Mouse (Mus musculus): ENCODE data around the gene Mis18a. TPM values are rescaled to one million over a fixed set of nuclear protein-coding genes. Genes with fewer than 3 reads are reported as not detected.
A peak's percentile ranks its signal among the peaks of the same experiment; 100 is the strongest.

Gene Mis18a
- polyA plus RNA-seq, 1 experiment from 2014 or later = 34.1 TPM

DNA sequence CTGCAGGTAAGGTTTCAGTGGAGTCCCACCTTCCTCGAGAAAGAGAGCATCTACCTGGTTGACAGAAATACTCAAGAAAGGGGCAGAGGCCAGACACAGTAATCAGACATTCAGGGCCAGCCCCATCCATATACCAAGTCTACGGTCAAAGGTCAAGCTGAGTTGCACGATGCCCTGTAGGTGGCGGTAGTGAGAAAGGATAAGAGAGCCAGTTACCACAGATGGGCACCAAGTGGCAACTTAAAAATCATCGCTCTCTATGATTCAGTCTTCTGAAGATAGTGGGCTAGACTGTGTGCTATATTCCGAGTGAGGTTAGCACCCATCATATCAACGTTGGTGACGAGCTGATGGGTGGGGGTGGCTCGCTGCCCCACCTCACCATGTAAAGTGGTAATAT, 32.5 kb downstream of the Mis18a start:
- ATAC-seq (ENCODE audit: low FRiP score, low TSS enrichment) (no peak), DNase-seq (peak; percentile 69)
- Histone ChIP-seq H3K36me3 (ENCODE audit: control insufficient read depth, insufficient read depth, low read length) (no peaks in the 10 kb centered on the region), H3K4me1 (ENCODE audit: control insufficient read depth, insufficient read depth, low read length) (no peaks in the 10 kb centered on the region), H3K4me3 (replicated peaks; ENCODE audit: low read depth, low read length) (no peak overlapping the region), H3K4me2 (ENCODE audit: low read length) (no peak overlapping the region), H3K9me3 (ENCODE audit: control insufficient read depth, low read length) (no peaks in the 10 kb centered on the region), H3K27ac (replicated peaks; ENCODE audit: low read depth, low read length) (no peak overlapping the region), H3K27me3 (ENCODE audit: control insufficient read depth, insufficient read depth, low read length) (no peaks in the 10 kb centered on the region), H3K9ac (replicated peaks; ENCODE audit: low read length) (no peak overlapping the region)
- WGBS = 71% methylated on average over 9 of the region's 9 CpGs

GRCm38 (mm10) chr16:90693625-90694024, 33.6 kb downstream of the Mis18a start:
- Histone ChIP-seq H3K4me2 (ENCODE audit: low read length) (no peak overlapping the region), H3K4me1 (ENCODE audit: control insufficient read depth, insufficient read depth, low read length) (no peaks in the 10 kb centered on the region), H3K27ac (replicated peaks; ENCODE audit: low read depth, low read length) (no peak overlapping the region), H3K36me3 (ENCODE audit: control insufficient read depth, insufficient read depth, low read length) (no peaks in the 10 kb centered on the region), H3K9me3 (ENCODE audit: control insufficient read depth, low read length) (no peaks in the 10 kb centered on the region), H3K9ac (replicated peaks; ENCODE audit: low read length) (no peak overlapping the region), H3K27me3 (ENCODE audit: control insufficient read depth, insufficient read depth, low read length) (no peaks in the 10 kb centered on the region), H3K4me3 (replicated peaks; ENCODE audit: low read depth, low read length) (no peak overlapping the region)
- 95% methylated on average over 5 of the region's 5 CpGs for WGBS
- DNase-seq (no peak), ATAC-seq (ENCODE audit: low FRiP score, low TSS enrichment) (no peak)

- Histone ChIP-seq H3K27me3 (ENCODE audit: control insufficient read depth, insufficient read depth, low read length) (no peaks in the 10 kb centered on the region), H3K9me3 (ENCODE audit: control insufficient read depth, low read length) (no peaks in the 10 kb centered on the region), H3K4me1 (ENCODE audit: control insufficient read depth, insufficient read depth, low read length) (no peaks in the 10 kb centered on the region), H3K4me3 (replicated peaks; ENCODE audit: low read depth, low read length) (no peak overlapping the region), H3K9ac (replicated peaks; ENCODE audit: low read length) (no peak overlapping the region), H3K27ac (replicated peaks; ENCODE audit: low read depth, low read length) (peak overlapping the region; percentile 32), H3K4me2 (ENCODE audit: low read length) (no peak overlapping the region), H3K36me3 (ENCODE audit: control insufficient read depth, insufficient read depth, low read length) (no peaks in the 10 kb centered on the region)
- ATAC-seq (ENCODE audit: low FRiP score, low TSS enrichment) (no peak), DNase-seq (peak; percentile 33)
- 72% methylated on average over 15 of the region's 15 CpGs for WGBS
Observed at GRCm38 (mm10) chr16:90692704-90693385, 34.4 kb downstream of the Mis18a start.

DNA sequence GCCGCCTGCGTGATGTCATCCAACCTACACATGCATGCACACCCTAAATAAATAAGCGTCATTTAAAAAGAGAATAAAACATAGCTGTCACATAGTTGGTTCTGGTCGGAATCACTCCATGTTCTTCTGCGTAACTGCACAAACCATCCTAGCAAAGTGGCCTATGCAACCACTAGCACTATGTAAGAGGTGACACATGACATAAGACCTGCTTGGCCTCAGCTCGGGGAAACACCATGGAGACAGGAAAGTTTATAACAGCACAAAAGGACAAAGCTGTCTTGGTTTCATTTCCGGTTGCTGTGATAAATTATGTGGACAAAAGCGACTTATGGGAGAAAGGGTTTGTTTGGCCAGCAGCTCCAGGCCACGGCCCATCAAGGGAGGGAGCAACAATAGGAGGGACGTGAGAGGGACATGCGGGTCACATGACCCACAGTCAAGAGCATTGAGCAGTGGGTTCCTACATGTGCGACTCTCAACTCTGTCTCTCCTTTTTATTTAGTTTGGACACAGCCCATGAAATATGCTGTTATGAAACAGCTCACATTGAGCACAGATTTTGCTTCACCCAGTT, 39.4 kb downstream of the Mis18a start:
- ATAC-seq (ENCODE audit: low FRiP score, low TSS enrichment) (no peak), DNase-seq (no peak)
- Histone ChIP-seq H3K4me2 (ENCODE audit: low read length) (no peak overlapping the region), H3K27ac (replicated peaks; ENCODE audit: low read depth, low read length) (no peak overlapping the region), H3K4me3 (replicated peaks; ENCODE audit: low read depth, low read length) (no peak overlapping the region), H3K36me3 (ENCODE audit: control insufficient read depth, insufficient read depth, low read length) (no peaks in the 10 kb centered on the region), H3K27me3 (ENCODE audit: control insufficient read depth, insufficient read depth, low read length) (no peaks in the 10 kb centered on the region), H3K4me1 (ENCODE audit: control insufficient read depth, insufficient read depth, low read length) (no peaks in the 10 kb centered on the region), H3K9me3 (ENCODE audit: control insufficient read depth, low read length) (no peaks in the 10 kb centered on the region), H3K9ac (replicated peaks; ENCODE audit: low read length) (no peak overlapping the region)
- WGBS = 82% methylated on average over 12 of the region's 12 CpGs

DNA sequence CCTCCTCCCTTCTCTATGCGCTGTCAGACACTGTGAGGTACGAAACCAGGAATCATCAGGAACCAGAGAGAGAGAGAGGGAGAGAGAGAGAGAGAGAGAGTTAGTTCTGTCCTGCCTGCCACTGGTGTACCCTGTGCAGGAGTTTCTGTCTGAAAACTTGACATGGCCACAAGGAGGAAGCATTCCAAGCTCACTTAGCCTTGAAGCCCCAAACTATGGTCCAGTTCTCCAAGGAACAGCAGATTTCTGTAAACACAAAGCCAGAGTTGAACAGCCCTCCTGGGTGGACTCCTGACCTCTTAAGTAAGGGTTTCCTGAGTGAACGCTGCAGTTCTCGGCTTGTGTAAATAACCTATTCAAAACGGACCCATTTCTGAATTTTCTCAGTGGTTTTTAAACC, 40.2 kb downstream of the Mis18a start:
- Histone ChIP-seq H3K9ac (replicated peaks; ENCODE audit: low read length) (no peak overlapping the region), H3K4me1 (ENCODE audit: control insufficient read depth, insufficient read depth, low read length) (no peaks in the 10 kb centered on the region), H3K9me3 (ENCODE audit: control insufficient read depth, low read length) (no peaks in the 10 kb centered on the region), H3K4me2 (ENCODE audit: low read length) (no peak overlapping the region), H3K36me3 (ENCODE audit: control insufficient read depth, insufficient read depth, low read length) (no peaks in the 10 kb centered on the region), H3K27ac (replicated peaks; ENCODE audit: low read depth, low read length) (no peak overlapping the region), H3K4me3 (replicated peaks; ENCODE audit: low read depth, low read length) (no peak overlapping the region), H3K27me3 (ENCODE audit: control insufficient read depth, insufficient read depth, low read length) (no peaks in the 10 kb centered on the region)
- DNase-seq (no peak), ATAC-seq (ENCODE audit: low FRiP score, low TSS enrichment) (no peak)
- 70% methylated on average over 5 of the region's 5 CpGs for WGBS

- Histone ChIP-seq H3K4me1 (ENCODE audit: control insufficient read depth, insufficient read depth, low read length) (no peaks in the 10 kb centered on the region), H3K9ac (replicated peaks; ENCODE audit: low read length) (no peak overlapping the region), H3K4me2 (ENCODE audit: low read length) (no peak overlapping the region), H3K27ac (replicated peaks; ENCODE audit: low read depth, low read length) (no peak overlapping the region), H3K9me3 (ENCODE audit: control insufficient read depth, low read length) (no peaks in the 10 kb centered on the region), H3K27me3 (ENCODE audit: control insufficient read depth, insufficient read depth, low read length) (no peaks in the 10 kb centered on the region), H3K4me3 (replicated peaks; ENCODE audit: low read depth, low read length) (no peak overlapping the region), H3K36me3 (ENCODE audit: control insufficient read depth, insufficient read depth, low read length) (no peaks in the 10 kb centered on the region)
- DNase-seq (no peak), ATAC-seq (ENCODE audit: low FRiP score, low TSS enrichment) (no peak)
- 51% methylated on average over 5 of the region's 5 CpGs for WGBS
Observed at GRCm38 (mm10) chr16:90684092-90684491, 43.1 kb downstream of the Mis18a start.

DNA sequence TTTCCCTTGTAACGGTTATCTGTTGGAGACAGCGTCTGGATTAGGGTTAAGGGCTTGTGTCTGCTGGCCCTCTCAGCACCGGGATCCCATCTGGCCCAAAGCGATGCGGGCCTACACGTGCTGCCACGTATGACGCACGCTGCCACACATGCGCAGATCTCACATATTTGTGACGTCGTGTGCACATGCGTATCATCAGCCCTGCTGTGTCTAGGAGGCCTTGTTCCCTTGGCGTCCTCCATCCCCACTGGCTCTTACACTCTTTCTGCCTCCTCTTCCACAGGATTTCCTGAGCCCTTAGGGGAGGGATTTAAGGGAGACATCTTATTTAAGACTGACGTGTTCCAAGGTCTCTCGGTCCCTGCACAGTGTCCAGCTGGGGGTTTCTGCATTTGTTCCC, 47.2 kb downstream of the Mis18a start:
- no peak overlapping the region for H3K4me2 ChIP-seq (ENCODE audit: low read length)

GRCm38 (mm10) chr16:90678820-90679219, 48.4 kb downstream of the Mis18a start:
- no peaks in the 10 kb centered on the region for H3K4me1 ChIP-seq (ENCODE audit: control insufficient read depth, insufficient read depth, low read length)
- H3K4me3 ChIP-seq (replicated peaks; ENCODE audit: low read depth, low read length) = no peak overlapping the region
- DNase-seq (no peak), ATAC-seq (ENCODE audit: low FRiP score, low TSS enrichment) (no peak)
- H3K9ac ChIP-seq (replicated peaks; ENCODE audit: low read length) = no peak overlapping the region
- WGBS = 97% methylated on average over 3 of the region's 3 CpGs
- no peak overlapping the region for H3K27ac ChIP-seq (replicated peaks; ENCODE audit: low read depth, low read length)
- H3K4me2 ChIP-seq (ENCODE audit: low read length) = no peak overlapping the region
- no peaks in the 10 kb centered on the region for H3K9me3 ChIP-seq (ENCODE audit: control insufficient read depth, low read length)
- H3K36me3 ChIP-seq (ENCODE audit: control insufficient read depth, insufficient read depth, low read length) = no peaks in the 10 kb centered on the region
- H3K27me3 ChIP-seq (ENCODE audit: control insufficient read depth, insufficient read depth, low read length) = no peaks in the 10 kb centered on the region

More for the DNA sequence above, 47.2 kb downstream of the Mis18a start:
- DNase-seq (no peak), ATAC-seq (ENCODE audit: low FRiP score, low TSS enrichment) (no peak)
- no peak overlapping the region for H3K9ac ChIP-seq (replicated peaks; ENCODE audit: low read length)
- H3K27me3 ChIP-seq (ENCODE audit: control insufficient read depth, insufficient read depth, low read length) = no peaks in the 10 kb centered on the region
- 81% methylated on average over 16 of the region's 16 CpGs for WGBS
- H3K27ac ChIP-seq (replicated peaks; ENCODE audit: low read depth, low read length) = no peak overlapping the region
- no peaks in the 10 kb centered on the region for H3K36me3 ChIP-seq (ENCODE audit: control insufficient read depth, insufficient read depth, low read length)
- H3K4me3 ChIP-seq (replicated peaks; ENCODE audit: low read depth, low read length) = no peak overlapping the region
- H3K9me3 ChIP-seq (ENCODE audit: control insufficient read depth, low read length) = no peaks in the 10 kb centered on the region
- no peaks in the 10 kb centered on the region for H3K4me1 ChIP-seq (ENCODE audit: control insufficient read depth, insufficient read depth, low read length)

GRCm38 (mm10) chr16:90676920-90677574, 50.2 kb downstream of the Mis18a start:
- H3K9ac ChIP-seq (replicated peaks; ENCODE audit: low read length) = no peak overlapping the region
- H3K36me3 ChIP-seq (ENCODE audit: control insufficient read depth, insufficient read depth, low read length) = no peaks in the 10 kb centered on the region
- ATAC-seq (ENCODE audit: low FRiP score, low TSS enrichment) = no peak
- no peak overlapping the region for H3K4me3 ChIP-seq (replicated peaks; ENCODE audit: low read depth, low read length)
- no peaks in the 10 kb centered on the region for H3K27me3 ChIP-seq (ENCODE audit: control insufficient read depth, insufficient read depth, low read length)
- H3K9me3 ChIP-seq (ENCODE audit: control insufficient read depth, low read length) = no peaks in the 10 kb centered on the region
- 89% methylated on average over 20 of the region's 20 CpGs for WGBS
- no peak for DNase-seq
- no peak overlapping the region for H3K4me2 ChIP-seq (ENCODE audit: low read length)
- no peaks in the 10 kb centered on the region for H3K4me1 ChIP-seq (ENCODE audit: control insufficient read depth, insufficient read depth, low read length)
- no peak overlapping the region for H3K27ac ChIP-seq (replicated peaks; ENCODE audit: low read depth, low read length)

All from midbrain, embryonic 14.5 days (tissue).